Mouse (Mus musculus) embryo, embryonic 11.5 days (tissue): Measurements from ENCODE around the gene Gm10722.
"Not testable (repeated sequence)": the region's sequence is repeated elsewhere in the genome, so short reads cannot be mapped to it uniquely, and the experiment has no call there.

Experiments used
- DNase-seq: peaks from one replicate; pipeline ENCODE4 v3.0.0-alpha.2; 2012; ENCODE audit warnings: low read depth, low spot score

Gene Gm10722

DNA sequence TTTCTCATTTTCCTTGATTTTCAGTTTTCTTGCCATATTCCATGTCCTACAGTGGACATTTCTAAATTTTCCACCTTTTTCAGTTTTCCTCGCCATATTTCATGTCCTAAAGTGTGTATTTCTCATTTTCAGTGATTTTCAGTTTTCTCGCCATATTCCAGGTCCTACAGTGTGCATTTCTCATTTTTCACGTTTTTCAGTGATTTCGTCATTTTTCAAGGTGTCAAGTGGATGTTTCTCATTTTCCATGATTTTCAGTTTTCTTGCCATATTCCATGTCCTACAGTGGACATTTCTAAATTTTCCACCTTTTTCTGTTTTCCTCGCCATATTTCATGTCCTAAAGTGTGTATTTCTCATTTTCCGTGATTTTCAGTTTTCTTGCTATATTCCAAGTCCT is 24.9 kb downstream of the Gm10722 start:
- DNase-seq: not testable (repeated sequence)

DNA sequence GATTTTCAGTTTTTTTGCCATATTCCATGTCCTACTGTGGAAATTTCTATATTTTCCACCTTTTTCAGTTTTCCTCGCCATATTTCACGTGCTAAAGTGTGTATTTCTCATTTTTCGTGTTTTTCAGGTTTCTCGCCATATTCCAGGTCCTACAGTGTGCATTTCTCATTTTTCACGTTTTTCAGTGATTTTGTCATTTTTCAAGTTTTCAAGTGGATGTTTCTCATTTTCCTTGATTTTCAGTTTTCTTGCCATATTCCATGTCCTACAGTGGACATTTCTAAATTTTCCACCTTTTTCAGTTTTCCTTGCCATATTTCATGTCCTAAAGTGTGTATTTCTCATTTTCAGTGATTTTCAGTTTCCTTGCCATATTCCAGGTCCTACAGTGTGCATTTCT is 25.4 kb downstream of the Gm10722 start:
- DNase-seq: not testable (repeated sequence)

DNA sequence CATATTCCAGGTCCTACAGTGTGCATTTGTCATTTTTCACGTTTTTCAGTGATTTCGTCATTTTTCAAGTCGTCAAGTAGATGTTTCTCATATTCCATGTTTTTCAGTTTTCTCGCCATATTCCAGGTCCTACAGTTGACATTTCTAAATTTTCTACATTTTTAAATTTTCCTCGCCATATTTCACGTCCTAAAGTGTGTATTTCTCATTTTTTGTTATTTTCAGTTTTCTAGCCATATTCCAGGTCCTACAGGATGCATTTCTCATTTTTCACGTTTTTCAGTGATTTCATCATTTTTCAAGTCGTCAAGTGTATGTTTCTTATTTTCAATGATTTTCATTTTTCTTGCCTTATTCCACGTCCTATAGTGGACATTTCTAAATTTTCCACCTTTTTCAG is 26.0 kb downstream of the Gm10722 start:
- not testable (repeated sequence) for DNase-seq

DNA sequence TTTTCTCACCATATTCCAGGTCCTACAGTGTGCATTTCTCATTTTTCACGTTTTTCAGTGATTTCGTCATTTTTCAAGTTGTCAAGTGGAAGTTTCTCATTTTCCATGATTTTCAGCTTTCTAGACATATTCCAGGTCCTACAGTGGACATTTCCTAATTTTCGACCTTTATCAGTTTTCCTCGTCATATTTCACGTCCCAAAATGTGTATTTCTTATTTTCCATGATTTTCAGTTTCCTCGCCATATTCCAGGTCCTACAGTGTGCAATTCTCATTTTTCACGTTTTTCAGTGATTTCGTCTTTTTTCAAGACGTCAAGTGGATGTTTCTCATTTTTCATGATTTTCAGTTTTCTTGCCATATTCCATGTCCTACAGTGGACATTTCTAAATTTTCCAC is 26.5 kb downstream of the Gm10722 start:
- peak; percentile 38 for DNase-seq

DNA sequence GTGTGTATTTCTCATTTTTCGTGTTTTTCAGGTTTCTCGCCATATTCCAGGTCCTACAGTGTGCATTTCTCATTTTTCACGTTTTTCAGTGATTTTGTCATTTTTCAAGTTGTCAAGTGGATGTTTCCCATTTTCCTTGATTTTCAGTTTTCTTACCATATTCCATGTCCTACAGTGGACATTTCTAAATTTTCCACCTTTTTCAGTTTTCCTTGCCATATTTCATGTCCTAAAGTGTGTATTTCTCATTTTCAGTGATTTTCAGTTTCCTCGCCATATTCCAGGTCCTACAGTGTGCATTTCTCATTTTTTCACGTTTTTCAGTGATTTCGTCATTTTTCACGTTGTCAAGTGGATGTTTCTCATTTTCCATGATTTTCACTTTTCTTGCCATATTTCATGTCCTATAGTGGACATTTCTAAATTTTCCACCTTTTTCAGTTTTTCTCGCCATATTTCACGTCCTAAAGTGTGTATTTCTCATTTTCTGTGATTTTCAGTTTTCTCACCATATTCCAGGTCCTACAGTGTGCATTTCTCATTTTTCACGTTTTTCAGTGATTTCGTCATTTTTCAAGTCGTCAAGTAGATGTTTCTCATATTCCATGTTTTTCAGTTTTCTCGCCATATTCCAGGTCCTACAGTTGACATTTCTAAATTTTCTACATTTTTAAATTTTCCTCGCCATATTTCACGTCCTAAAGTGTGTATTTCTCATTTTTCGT is 28.7 kb downstream of the Gm10722 start:
- DNase-seq: not testable (repeated sequence)

DNA sequence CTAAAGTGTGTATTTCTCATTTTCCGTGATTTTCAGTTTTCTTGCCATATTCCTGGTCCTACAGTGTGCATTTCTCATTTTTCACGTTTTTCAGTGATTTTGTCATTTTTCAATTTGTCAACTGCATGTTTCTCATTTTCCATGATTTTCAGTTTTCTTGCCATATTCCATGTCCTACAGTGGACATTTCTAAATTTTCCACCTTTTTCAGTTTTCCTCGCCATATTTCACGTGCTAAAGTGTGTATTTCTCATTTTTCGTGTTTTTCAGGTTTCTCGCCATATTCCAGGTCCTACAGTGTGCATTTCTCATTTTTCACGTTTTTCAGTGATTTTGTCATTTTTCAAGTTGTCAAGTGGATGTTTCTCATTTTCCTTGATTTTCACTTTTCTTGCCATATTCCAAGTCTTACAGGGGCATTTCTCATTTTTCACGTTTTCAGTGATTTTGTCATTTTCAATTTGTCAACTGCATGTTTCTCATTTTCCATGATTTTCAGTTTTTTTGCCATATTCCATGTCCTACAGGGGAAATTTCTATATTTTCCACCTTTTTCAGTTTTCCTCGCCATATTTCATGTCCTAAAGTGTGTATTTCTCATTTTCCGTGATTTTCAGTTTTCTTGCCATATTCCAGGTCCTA is 30.1 kb downstream of the Gm10722 start:
- peak; percentile 98 for DNase-seq

DNA sequence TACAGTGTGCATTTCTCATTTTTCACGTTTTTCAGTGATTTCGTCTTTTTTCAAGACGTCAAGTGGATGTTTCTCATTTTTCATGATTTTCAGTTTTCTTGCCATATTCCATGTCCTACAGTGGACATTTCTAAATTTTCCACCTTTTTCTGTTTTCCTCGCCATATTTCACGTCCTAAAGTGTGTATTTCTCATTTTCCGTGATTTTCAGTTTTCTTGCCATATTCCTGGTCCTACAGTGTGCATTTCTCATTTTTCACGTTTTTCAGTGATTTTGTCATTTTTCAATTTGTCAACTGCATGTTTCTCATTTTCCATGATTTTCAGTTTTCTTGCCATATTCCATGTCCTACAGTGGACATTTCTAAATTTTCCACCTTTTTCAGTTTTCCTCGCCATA is 33.6 kb downstream of the Gm10722 start, which contains the start of gene Gm17535:
Gene Gm17535, plus strand, starts transcription at position 301 of the 400 bp plus-strand sequence.
- DNase-seq: not testable (repeated sequence)

DNA sequence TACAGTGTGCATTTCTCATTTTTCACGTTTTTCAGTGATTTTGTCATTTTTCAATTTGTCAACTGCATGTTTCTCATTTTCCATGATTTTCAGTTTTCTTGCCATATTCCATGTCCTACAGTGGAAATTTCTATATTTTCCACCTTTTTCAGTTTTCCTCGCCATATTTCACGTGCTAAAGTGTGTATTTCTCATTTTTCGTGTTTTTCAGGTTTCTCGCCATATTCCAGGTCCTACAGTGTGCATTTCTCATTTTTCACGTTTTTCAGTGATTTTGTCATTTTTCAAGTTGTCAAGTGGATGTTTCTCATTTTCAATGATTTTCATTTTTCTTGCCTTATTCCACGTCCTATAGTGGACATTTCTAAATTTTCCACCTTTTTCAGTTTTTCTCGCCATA is 35.9 kb downstream of the Gm10722 start, which contains the start of gene Gm10715:
Gene Gm10715, plus strand, starts transcription at position 301 of the 400 bp plus-strand sequence.
- not testable (repeated sequence) for DNase-seq

DNA sequence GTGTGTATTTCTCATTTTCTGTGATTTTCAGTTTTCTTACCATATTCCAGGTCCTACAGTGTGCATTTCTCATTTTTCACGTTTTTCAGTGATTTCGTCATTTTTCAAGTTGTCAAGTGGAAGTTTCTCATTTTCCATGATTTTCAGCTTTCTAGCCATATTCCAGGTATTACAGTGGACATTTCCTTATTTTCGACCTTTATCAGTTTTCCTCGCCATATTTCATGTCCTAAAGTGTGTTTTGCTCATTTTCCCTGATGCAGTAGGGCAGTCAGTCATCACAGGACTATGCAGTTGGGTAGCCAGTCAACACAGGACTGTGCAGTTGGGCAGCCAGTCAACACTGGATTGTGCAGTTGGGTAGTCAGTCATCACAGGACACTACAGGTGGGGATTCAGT is 37.4 kb downstream of the Gm10722 start:
- DNase-seq: peak; percentile 9
